Mouse (Mus musculus) kidney, adult 2 months (tissue): ENCODE results near the gene Igsf6. TPM values are rescaled to one million over a fixed set of nuclear protein-coding genes. Genes with fewer than 3 reads are reported as not detected.

Experiments
- DNase-seq: peaks from one replicate; pipeline ENCODE4 v3.0.0; 2021
- H3K27ac ChIP-seq: fragments of 200-500 bp; 2 replicates; pipeline ENCODE4 v1.5.1; 2012; ENCODE audit warnings: low read depth, low read length, control low read depth, inconsistent platforms; ENCODE audit not compliant: insufficient read depth
- H3K27me3 ChIP-seq: fragments of 200-500 bp; replicated peaks from 2 replicates; pipeline ENCODE4 v1.6.1; 2012; ENCODE audit warnings: mild to moderate bottlenecking, moderate library complexity, low read length, inconsistent platforms; ENCODE audit not compliant: control insufficient read depth, insufficient read depth
- H3K36me3 ChIP-seq: fragments of 200-500 bp; 2 replicates; pipeline ENCODE4 v1.6.1; 2012; ENCODE audit warnings: mild to moderate bottlenecking, moderate library complexity, low read length, inconsistent platforms; ENCODE audit not compliant: control insufficient read depth, insufficient read depth
- H3K4me1 ChIP-seq: fragments of 200-500 bp; 2 replicates; pipeline ENCODE4 v1.6.1; 2011; ENCODE audit warnings: low read length; ENCODE audit not compliant: control insufficient read depth, insufficient read depth
- H3K4me3 ChIP-seq: fragments of 200-500 bp; 2 replicates; pipeline ENCODE4 v1.5.1; 2011; ENCODE audit warnings: mild to moderate bottlenecking, low read depth, low read length, control low read depth; ENCODE audit not compliant: insufficient read depth
- CTCF ChIP-seq: fragments of 200-500 bp; conservative IDR thresholded peaks from 2 replicates; pipeline ENCODE4 v1.5.1; 2011; ENCODE audit warnings: low read depth, mild to moderate bottlenecking, control low read depth, low read length, moderate library complexity, mixed read lengths; ENCODE audit not compliant: insufficient read depth, insufficient read length
- POLR2A ChIP-seq: fragments of 200-500 bp; IDR thresholded peaks from one replicate; pipeline ENCODE4 v1.6.1; 2011; ENCODE audit warnings: low read depth, low read length, control low read depth
- WGBS: fragments of 180-500 bp; shearing (Covaris S2); methylation state at CpG from one replicate; pipeline ENCODE4 v1.1.7; 2018; 5-methylcytosine and 5-hydroxymethylcytosine counted together
- polyA plus RNA-seq: library from polyadenylated mRNA; depleted of rRNA; stranded (reverse); fragments of >200 nt; gene quantifications from 2 replicates; pipeline ENCODE4 v1.2.3, GENCODE M21; 2012; rRNA removed

Gene Igsf6
- 0.48 and 0.63 TPM in 2 replicates for polyA plus RNA-seq

- peak; percentile 44 for DNase-seq
- no peaks in the 10 kb centered on the region for H3K4me1 ChIP-seq
- TF ChIP-seq POLR2A (no peak), CTCF (no peak)
- H3K36me3 ChIP-seq, result no peaks in the 10 kb centered on the region
- no peak within 1 kb of the TSS for H3K27ac ChIP-seq
- no peak within 1 kb of the TSS for H3K4me3 ChIP-seq
- H3K27me3 ChIP-seq, result no peaks in the 10 kb centered on the region
- 42% methylated on average over 11 of the region's 11 CpGs for WGBS
Observed at GRCm38 (mm10) chr7:121074281-121074680, at the start of gene Igsf6. TSS of gene Igsf6 (minus strand) at chr7:121074572.

- Histone ChIP-seq H3K4me1 (no peaks in the 10 kb centered on the region), H3K36me3 (no peaks in the 10 kb centered on the region), H3K4me3 (no peak overlapping the region), H3K27me3 (no peaks in the 10 kb centered on the region), H3K27ac (no peak overlapping the region)
- no peak for TF ChIP-seq POLR2A
- TF ChIP-seq CTCF, result peak; percentile 69
- 9% methylated on average over 10 of the region's 10 CpGs for WGBS
- peak; percentile 81 for DNase-seq
Observed at GRCm38 (mm10) chr7:121120143-121120818, 45.9 kb upstream of the Igsf6 start.

- 59% methylated on average over 3 of the region's 3 CpGs for WGBS
- H3K36me3 ChIP-seq, result no peaks in the 10 kb centered on the region
- no peaks in the 10 kb centered on the region for H3K27me3 ChIP-seq
- no peak overlapping the region for H3K4me3 ChIP-seq
- no peak for TF ChIP-seq CTCF
- TF ChIP-seq POLR2A, result no peak
- peaks cover 3% of the 10 kb centered on the region; the same call in 1 of the 2 replicates for H3K4me1 ChIP-seq
- H3K27ac ChIP-seq, result no peak overlapping the region; the same call in 1 of the 2 replicates
- no peak for DNase-seq
Observed at GRCm38 (mm10) chr7:121111762-121112161, 37.4 kb upstream of the Igsf6 start.

GRCm38 (mm10) chr7:121111321-121111720 is 36.9 kb upstream of the Igsf6 start:
- no peaks in the 10 kb centered on the region for H3K27me3 ChIP-seq
- no peak overlapping the region for H3K4me3 ChIP-seq
- WGBS, result 11% methylated on average over 3 of the region's 3 CpGs
- TF ChIP-seq CTCF (no peak), POLR2A (no peak)
- peak; percentile 7 for DNase-seq
- H3K36me3 ChIP-seq, result no peaks in the 10 kb centered on the region
- peaks cover 3% of the 10 kb centered on the region; the same call in 1 of the 2 replicates for H3K4me1 ChIP-seq
- H3K27ac ChIP-seq, result no peak overlapping the region; the same call in 1 of the 2 replicates

- DNase-seq, result peak; percentile 63
- 67% methylated on average over 3 of the region's 3 CpGs for WGBS
- TF ChIP-seq CTCF (no peak), POLR2A (no peak)
Observed at GRCm38 (mm10) chr7:121107851-121108250, 33.5 kb upstream of the Igsf6 start.

GRCm38 (mm10) chr7:121098614-121099389 is 24.4 kb upstream of the Igsf6 start:
- H3K4me1 ChIP-seq, result no peaks in the 10 kb centered on the region
- 81% methylated on average over 10 of the region's 10 CpGs for WGBS
- no peak overlapping the region for H3K27ac ChIP-seq
- H3K4me3 ChIP-seq, result no peak overlapping the region
- no peak for TF ChIP-seq POLR2A
- no peak for TF ChIP-seq CTCF
- DNase-seq, result no peak
- H3K27me3 ChIP-seq, result no peaks in the 10 kb centered on the region
- H3K36me3 ChIP-seq, result no peaks in the 10 kb centered on the region

More at GRCm38 (mm10) chr7:121107851-121108250, 33.5 kb upstream of the Igsf6 start:
- Histone ChIP-seq H3K4me1 (peaks cover 3% of the 10 kb centered on the region; the same call in 1 of the 2 replicates), H3K4me3 (no peak overlapping the region), H3K36me3 (no peaks in the 10 kb centered on the region), H3K27me3 (no peaks in the 10 kb centered on the region), H3K27ac (no peak overlapping the region)

GRCm38 (mm10) chr7:121093026-121093425 is 18.7 kb upstream of the Igsf6 start:
- Histone ChIP-seq H3K4me1 (no peaks in the 10 kb centered on the region), H3K27ac (no peak overlapping the region), H3K36me3 (no peaks in the 10 kb centered on the region), H3K4me3 (no peak overlapping the region), H3K27me3 (no peaks in the 10 kb centered on the region)
- no peak for TF ChIP-seq CTCF
- TF ChIP-seq POLR2A, result no peak
- DNase-seq, result no peak
- WGBS, result 52% methylated on average over 4 of the region's 4 CpGs
